Mouse (Mus musculus) thymus, adult 2 months (tissue): ENCODE measurements around the gene Crybg3. TPM values are rescaled to one million over a fixed set of nuclear protein-coding genes. Genes with fewer than 3 reads are reported as not detected.

ENCODE experiments used
- DNase-seq: peaks from one replicate; pipeline ENCODE4 v3.0.0; 2021
- H3K27ac ChIP-seq: fragments of 200-500 bp; 2 replicates; pipeline ENCODE4 v1.5.1; 2012; ENCODE audit warnings: low read length, control low read depth; ENCODE audit not compliant: control insufficient read depth, insufficient read depth
- H3K27me3 ChIP-seq: fragments of 200-500 bp; 2 replicates; pipeline ENCODE4 v1.6.1; 2012; ENCODE audit warnings: mild to moderate bottlenecking, low read length, moderate library complexity, mixed read lengths; ENCODE audit not compliant: control insufficient read depth, insufficient read depth
- H3K36me3 ChIP-seq: fragments of 200-500 bp; 2 replicates; pipeline ENCODE4 v1.6.1; 2012; ENCODE audit warnings: mild to moderate bottlenecking, low read length, moderate library complexity; ENCODE audit not compliant: control insufficient read depth, insufficient read depth
- H3K4me1 ChIP-seq: fragments of 200-500 bp; replicated peaks from 2 replicates; pipeline ENCODE4 v1.6.1; 2012; ENCODE audit warnings: low read length; ENCODE audit not compliant: control insufficient read depth, insufficient read depth
- H3K4me3 ChIP-seq: fragments of 200-500 bp; 2 replicates; pipeline ENCODE4 v1.5.1; 2012; ENCODE audit warnings: mild to moderate bottlenecking, low read length, control low read depth, moderate library complexity; ENCODE audit not compliant: control insufficient read depth, insufficient read depth
- CTCF ChIP-seq: fragments of 200-500 bp; IDR thresholded peaks from 2 replicates; pipeline ENCODE4 v1.5.1; 2012; ENCODE audit warnings: mild to moderate bottlenecking, control low read depth, low read length, moderate library complexity, borderline replicate concordance; ENCODE audit not compliant: control insufficient read depth, poor library complexity, insufficient read depth; ENCODE audit errors: extremely low read depth
- POLR2A ChIP-seq: fragments of 200-500 bp; IDR thresholded peaks from 2 replicates; pipeline ENCODE4 v1.6.1; 2012; ENCODE audit warnings: mild to moderate bottlenecking, low read length, control low read depth, moderate library complexity; ENCODE audit not compliant: control insufficient read depth, poor library complexity, insufficient read depth; ENCODE audit errors: extremely low read depth
- WGBS: fragments of 180-500 bp; shearing (Covaris S2); methylation state at CpG from one replicate; pipeline ENCODE4 v1.1.7; 2018; 5-methylcytosine and 5-hydroxymethylcytosine counted together
- polyA plus RNA-seq: library from polyadenylated mRNA; depleted of rRNA; stranded (reverse); fragments of >200 nt; gene quantifications from 2 replicates; pipeline ENCODE4 v1.2.3, GENCODE M21; 2012

Crybg3 gene
- polyA plus RNA-seq, 1 experiment: 1.0 TPM

DNA sequence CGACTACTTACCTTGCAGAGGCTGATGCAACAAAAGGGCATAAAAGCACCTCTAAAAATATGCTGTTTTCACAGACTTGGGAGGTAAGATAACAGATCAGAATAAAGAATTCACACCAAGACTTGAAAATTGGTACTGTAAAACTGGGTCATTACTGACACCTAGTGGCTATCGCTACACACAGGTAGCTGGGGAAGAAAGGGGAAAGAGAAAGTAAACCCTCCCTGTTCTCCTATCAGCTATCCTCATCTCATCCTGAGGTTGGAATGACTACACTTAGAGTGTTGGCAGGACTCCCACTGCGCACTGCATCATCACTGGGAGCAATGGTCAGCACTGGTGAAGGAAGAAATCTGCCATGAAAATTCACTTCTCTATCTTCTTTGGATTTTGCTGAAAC is 16.4 kb upstream of the Crybg3 start:
- no peaks in the 10 kb centered on the region for H3K36me3 ChIP-seq
- no peaks in the 10 kb centered on the region for H3K4me1 ChIP-seq
- H3K27me3 ChIP-seq: no peaks in the 10 kb centered on the region
- H3K4me3 ChIP-seq: no peak overlapping the region
- TF ChIP-seq CTCF: no peak
- no peak for TF ChIP-seq POLR2A
- peak; percentile 6 for DNase-seq
- WGBS: 26% methylated on average over 3 of the region's 3 CpGs
- H3K27ac ChIP-seq: no peak overlapping the region

DNA sequence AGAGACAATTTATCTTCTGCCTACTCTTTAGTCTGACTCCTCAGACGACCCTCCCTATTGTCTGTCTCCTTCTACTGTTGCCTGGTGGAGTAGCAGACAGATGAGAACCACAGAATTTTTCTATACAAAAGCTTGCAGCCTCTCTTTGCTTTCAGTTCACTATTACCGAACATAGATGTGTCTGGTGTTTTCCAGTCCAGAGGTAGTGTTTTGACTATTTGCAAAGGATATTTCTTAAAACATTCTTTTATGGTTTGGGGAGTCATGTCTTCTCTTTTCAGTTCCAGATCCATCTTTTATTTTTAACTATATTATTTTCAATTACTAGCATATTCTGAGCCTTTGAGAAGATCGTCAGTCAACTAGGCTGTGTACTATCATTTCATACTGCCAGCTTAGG is 14.9 kb upstream of the Crybg3 start:
- WGBS: 91% methylated on average over 3 of the region's 3 CpGs
- H3K27me3 ChIP-seq: no peaks in the 10 kb centered on the region
- no peaks in the 10 kb centered on the region for H3K36me3 ChIP-seq
- no peak for DNase-seq
- H3K4me3 ChIP-seq: no peak overlapping the region
- no peak for TF ChIP-seq CTCF
- TF ChIP-seq POLR2A: no peak
- H3K4me1 ChIP-seq: no peaks in the 10 kb centered on the region
- no peak overlapping the region for H3K27ac ChIP-seq

DNA sequence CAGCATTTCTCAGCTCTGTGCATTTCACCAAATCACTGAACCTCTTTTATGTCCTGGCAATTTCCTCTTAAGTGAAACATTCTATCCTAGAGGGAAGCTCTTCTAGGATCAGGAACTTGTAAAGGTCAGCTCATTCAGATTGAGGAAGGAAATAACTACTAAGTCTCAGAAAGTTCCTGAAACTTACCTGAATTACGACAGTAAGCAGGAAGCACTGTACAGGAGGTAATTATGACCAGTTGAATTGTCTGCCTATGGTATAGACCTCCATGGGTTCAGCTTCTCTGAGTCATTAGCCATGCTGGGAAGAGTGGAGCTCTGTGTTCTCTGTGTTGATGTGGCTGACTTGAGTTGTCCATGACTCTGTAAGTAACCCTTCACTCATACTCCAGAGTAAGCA is 10.0 kb upstream of the Crybg3 start:
- Histone ChIP-seq H3K4me3 (no peak overlapping the region), H3K36me3 (no peaks in the 10 kb centered on the region), H3K27ac (no peak overlapping the region), H3K4me1 (no peaks in the 10 kb centered on the region), H3K27me3 (no peaks in the 10 kb centered on the region)
- no peak for DNase-seq
- WGBS: 70% methylated on average over 1 of the region's 1 CpGs
- TF ChIP-seq POLR2A (no peak), CTCF (no peak)

DNA sequence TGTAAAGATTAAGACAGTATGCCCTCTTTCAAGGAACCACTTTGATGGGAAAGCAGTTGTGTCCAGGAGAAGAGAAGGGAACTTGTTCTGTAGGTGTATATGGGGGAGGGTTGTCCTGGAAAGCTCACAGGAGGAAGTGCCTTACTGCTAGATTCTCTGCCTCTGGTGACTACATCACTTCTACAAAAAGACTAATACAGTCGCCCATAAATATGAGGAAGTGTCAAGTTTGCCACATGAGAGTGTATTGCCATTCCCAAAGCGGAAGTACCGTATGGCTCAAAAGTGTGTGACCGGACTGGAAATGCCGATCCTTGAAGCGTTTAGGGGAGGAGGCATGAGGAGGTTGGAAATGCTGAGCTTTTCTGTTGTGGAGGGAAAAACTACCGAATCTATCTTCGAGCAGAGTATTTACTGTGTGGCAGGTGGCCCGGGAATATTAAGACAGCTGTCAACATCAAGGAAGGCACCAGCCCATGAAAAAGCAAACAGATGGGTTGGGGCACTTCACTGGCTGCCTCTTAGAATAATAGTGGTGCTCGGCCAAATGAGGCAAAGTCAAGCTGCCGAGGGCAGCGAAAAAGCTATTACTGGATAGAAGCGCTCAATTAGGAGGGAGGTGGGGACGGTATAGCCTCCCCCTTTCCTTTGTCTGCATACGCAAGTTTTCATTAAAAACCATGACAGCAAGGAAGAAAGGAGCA is 3.5 kb upstream of the Crybg3 start:
- H3K4me1 ChIP-seq: no peaks in the 10 kb centered on the region; the same call in 1 of the 2 replicates
- H3K27me3 ChIP-seq: peaks cover 8% of the 10 kb centered on the region
- H3K27ac ChIP-seq: no peak overlapping the region
- no peak overlapping the region for H3K4me3 ChIP-seq
- 38% methylated on average over 15 of the region's 15 CpGs for WGBS
- TF ChIP-seq POLR2A: no peak
- DNase-seq: no peak
- no peaks in the 10 kb centered on the region for H3K36me3 ChIP-seq

DNA sequence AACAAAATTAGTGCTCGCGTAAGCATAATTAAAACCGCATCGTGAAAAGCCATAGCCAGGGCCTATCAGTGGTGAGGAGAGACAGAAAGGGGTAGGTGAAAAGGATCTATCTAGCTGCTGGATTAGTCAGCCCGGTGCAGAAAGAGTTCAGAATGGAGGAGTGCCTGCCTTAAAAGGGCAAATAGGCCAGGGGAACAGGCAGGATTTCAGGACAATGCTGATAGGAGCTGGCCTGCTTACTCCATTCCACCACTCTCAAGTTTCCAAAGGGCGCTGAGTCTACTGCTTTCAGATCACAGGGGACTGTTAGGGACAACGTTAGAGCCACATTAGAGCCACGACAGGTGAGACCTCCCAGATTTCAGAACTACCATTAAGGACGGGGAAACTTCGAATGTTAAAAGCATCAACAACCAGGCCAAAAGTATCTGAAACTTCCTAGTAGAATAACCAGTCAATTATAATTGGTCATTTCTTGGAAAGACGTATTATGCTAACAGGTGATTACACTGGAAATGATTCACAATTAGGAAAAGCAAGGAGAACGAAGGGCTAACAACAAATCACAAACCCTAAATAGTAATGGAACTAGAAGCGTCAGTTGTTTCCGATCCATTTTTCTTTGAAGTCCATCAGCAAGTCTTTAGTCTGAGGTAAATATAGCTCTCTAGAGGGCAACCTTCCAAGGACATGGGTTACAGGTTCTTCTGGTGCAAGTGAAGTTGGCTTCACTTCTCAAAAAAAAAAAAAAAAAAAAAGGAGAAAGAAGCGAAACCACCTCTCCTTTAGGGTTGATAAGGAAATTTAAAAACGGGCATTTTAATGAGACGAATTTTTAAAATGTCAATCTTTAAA is 1.1 kb downstream of the Crybg3 start:
- Histone ChIP-seq H3K27ac (no peak overlapping the region), H3K36me3 (no peaks in the 10 kb centered on the region), H3K4me3 (0 out of 2 replicates have a peak overlapping the region, but pooled peaks have one; percentile 22), H3K27me3 (peaks cover 8% of the 10 kb centered on the region), H3K4me1 (no peaks in the 10 kb centered on the region; the same call in 1 of the 2 replicates)
- no peak for TF ChIP-seq CTCF
- no peak for TF ChIP-seq POLR2A
- 64% methylated on average over 17 of the region's 17 CpGs for WGBS
- no peak for DNase-seq

DNA sequence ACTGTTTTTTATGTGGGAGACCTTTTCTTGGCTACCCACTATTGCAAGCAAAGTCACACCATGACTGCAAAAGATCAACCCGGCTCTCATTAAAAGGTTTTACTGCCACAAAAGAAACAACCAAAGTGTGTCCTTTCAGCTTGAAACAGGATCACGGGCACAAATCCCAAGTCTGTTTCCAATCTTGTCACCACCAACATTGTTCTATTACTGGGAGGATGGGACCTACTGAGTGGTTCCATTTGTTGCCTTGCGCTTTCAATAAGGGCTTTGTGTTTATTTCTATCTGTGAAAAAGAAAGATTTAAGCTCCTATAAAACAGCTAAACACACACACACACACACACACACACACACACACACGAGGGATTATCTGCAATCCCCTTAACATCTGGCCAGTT is 1.8 kb downstream of the Crybg3 start:
- DNase-seq: no peak
- no peaks in the 10 kb centered on the region for H3K36me3 ChIP-seq
- H3K27ac ChIP-seq: no peak overlapping the region
- TF ChIP-seq POLR2A (no peak), CTCF (no peak)
- peaks cover 8% of the 10 kb centered on the region for H3K27me3 ChIP-seq
- 89% methylated on average over 4 of the region's 4 CpGs for WGBS
- H3K4me3 ChIP-seq: no peak overlapping the region
- H3K4me1 ChIP-seq: no peaks in the 10 kb centered on the region; the same call in 1 of the 2 replicates

DNA sequence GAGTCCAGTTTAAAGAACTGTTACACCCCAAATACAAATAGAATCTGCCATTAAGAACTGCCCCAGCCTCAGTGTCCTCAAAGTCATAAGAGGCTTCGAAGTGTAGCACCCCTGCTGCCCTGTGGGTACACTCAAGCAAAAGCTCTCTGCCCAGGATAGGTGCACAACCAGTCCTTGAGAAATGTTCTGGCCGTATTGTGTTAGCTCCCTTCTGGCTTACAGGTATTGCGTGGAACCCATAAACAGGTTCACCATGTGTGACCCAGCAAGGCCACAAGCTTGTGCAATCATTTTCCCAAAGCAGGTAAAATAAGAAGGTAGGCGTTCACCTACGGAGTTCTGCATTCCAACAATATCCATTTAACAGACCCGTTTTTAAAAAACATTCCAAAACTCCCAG is 3.5 kb downstream of the Crybg3 start:
- DNase-seq: no peak
- H3K36me3 ChIP-seq: no peaks in the 10 kb centered on the region
- no peak overlapping the region for H3K4me3 ChIP-seq
- WGBS: 93% methylated on average over 6 of the region's 6 CpGs
- peaks cover 8% of the 10 kb centered on the region for H3K27me3 ChIP-seq
- H3K4me1 ChIP-seq: no peaks in the 10 kb centered on the region; the same call in 1 of the 2 replicates
- H3K27ac ChIP-seq: no peak overlapping the region
- TF ChIP-seq POLR2A (no peak), CTCF (no peak)
